Mouse (Mus musculus) kidney, postnatal 36 days (tissue): Measurements from ENCODE around the gene Gm21258.
"Not testable (repeated sequence)": the region's sequence is repeated elsewhere in the genome, so short reads cannot be mapped to it uniquely, and the experiment has no call there.

Source experiments
- DNase-seq, 2 experiments: peaks; one replicate each; pipeline ENCODE4 v3.0.0; 2021 to 2022; ENCODE audit warnings: mixed read lengths in 2 of 2

Gm21258 gene

GRCm38 (mm10) chrY:52779740-52780139 lies at the start of gene Gm21258:
Gene Gm21258, plus strand, starts transcription at chrY:52780040.
- not testable (repeated sequence) for DNase-seq
